Mouse (Mus musculus) CH12.LX (cell line): ENCODE data around the gene Lzts3.

ENCODE experiments used
- CTCF ChIP-seq, 2 experiments: IDR thresholded peaks in 1 of 2; conservative IDR thresholded peaks in 1 of 2; 2 replicates each; pipeline ENCODE4 v1.5.1; 2011 to 2012; ENCODE audit warnings: low read depth in 2 of 2, low read length in 2 of 2, improper control_type of control experiment in 1 of 2, inconsistent platforms in 1 of 2, mild to moderate bottlenecking in 1 of 2, moderate library complexity in 1 of 2
- E2F4 ChIP-seq: IDR thresholded peaks from 2 replicates; pipeline ENCODE4 v1.6.1; 2011; ENCODE audit warnings: low read depth, low read length, improper control_type of control experiment; ENCODE audit not compliant: insufficient replicate concordance
- EP300 ChIP-seq: IDR thresholded peaks from 2 replicates; pipeline ENCODE4 v1.6.1; 2011; ENCODE audit warnings: low read length, improper control_type of control experiment
- JUN ChIP-seq: IDR thresholded peaks from 2 replicates; pipeline ENCODE4 v1.6.1; 2011; ENCODE audit warnings: low read depth, mild to moderate bottlenecking, low read length, improper control_type of control experiment, moderate library complexity; ENCODE audit not compliant: insufficient read depth
- JUND ChIP-seq: conservative IDR thresholded peaks from 2 replicates; pipeline ENCODE4 v1.6.1; 2011; ENCODE audit warnings: low read depth, low read length, improper control_type of control experiment
- KAT2A ChIP-seq: IDR thresholded peaks from 2 replicates; pipeline ENCODE4 v1.6.1; 2012; ENCODE audit warnings: low read length, improper control_type of control experiment, inconsistent platforms; ENCODE audit not compliant: insufficient replicate concordance
- NELFE ChIP-seq: IDR thresholded peaks from 2 replicates; pipeline ENCODE4 v1.6.1; 2011; ENCODE audit warnings: low read depth, low read length, improper control_type of control experiment
- POLR2A ChIP-seq: IDR thresholded peaks from 2 replicates; pipeline ENCODE4 v1.6.1; 2011; ENCODE audit warnings: low read depth, mild to moderate bottlenecking, improper control_type of control experiment, low read length
- SMC3 ChIP-seq: IDR thresholded peaks from 2 replicates; pipeline ENCODE4 v1.6.1; 2011; ENCODE audit warnings: low read depth, low read length, improper control_type of control experiment
- USF1 ChIP-seq: IDR thresholded peaks from 2 replicates; pipeline ENCODE4 v1.6.1; 2014; ENCODE audit warnings: low read depth, mild to moderate bottlenecking, inconsistent platforms, low read length, improper control_type of control experiment

GRCm38 (mm10) chr2:130586016-130586415 is 56.6 kb downstream of the Lzts3 start:
- TF ChIP-seq USF1 (no peak), POLR2A (no peak), CTCF (conservative IDR thresholded peaks at IDR 0.05 in 1 of 2, IDR thresholded peaks at IDR 0.05 in 1 of 2; ENCODE audit: low read depth in 2 of 2, low read length in 2 of 2) (no peak), EP300 (no peak), JUN (no peak), KAT2A (no peak), SMC3 (no peak), JUND (no peak), E2F4 (no peak), NELFE (no peak)
